Mouse (Mus musculus) adrenal gland, adult 18-20 months (tissue): ENCODE results near the gene Dcakd. TPM values are rescaled to one million over a fixed set of nuclear protein-coding genes. Genes with fewer than 3 reads are reported as not detected.

Source experiments
- DNase-seq, 2 experiments: peaks; one replicate each; pipeline ENCODE4 v3.0.0; 2021 to 2022; ENCODE audit warnings: low spot score in 2 of 2
- long read RNA-seq, 2 experiments: library from polyadenylated mRNA; stranded (forward); transcript quantifications; one replicate each; pipeline ENCODE4 v2.0.0; 2021
- total RNA-seq, 2 experiments: library from RNA; stranded (reverse); gene quantifications; 1 replicate in 1 of 2; 2 replicates in 1 of 2; pipeline ENCODE4 v1.2.3; 2021

Dcakd gene
- 10 to 100 TPM; 44.7 to 54.1 TPM for total RNA-seq
- long read RNA-seq, experiment 1, transcript Dcakd-201 (5 exons, 1,744 nt) = major isoform, 32 of 39 reads
- long read RNA-seq, experiment 1, partial matches to known transcripts = 3 of 39 reads
- long read RNA-seq, experiment 1, other reads (novel, unspliced or antisense) = 3 of 39 reads
- long read RNA-seq, experiment 2, transcript Dcakd-201 (5 exons, 1,744 nt) = major isoform, 39 of 59 reads
- long read RNA-seq, experiment 2, partial matches to known transcripts = 5 of 59 reads
- long read RNA-seq, experiment 2, other reads (novel, unspliced or antisense) = 12 of 59 reads

GRCm38 (mm10) chr11:103028176-103028891 is at the start of gene Dcakd, which contains the start of gene Nmt1:
Gene Dcakd, minus strand, starts transcription at chr11:103028333.
Gene Nmt1, plus strand, starts transcription at chr11:103028190.
- DNase-seq = peak; percentile 81 to 84

- no peak for DNase-seq
These were observed 48.4 kb upstream of the Dcakd start for GRCm38 (mm10) chr11:103076581-103076980.

- DNase-seq = no peak
These were observed 47.9 kb upstream of the Dcakd start for GRCm38 (mm10) chr11:103076010-103076409.

DNA sequence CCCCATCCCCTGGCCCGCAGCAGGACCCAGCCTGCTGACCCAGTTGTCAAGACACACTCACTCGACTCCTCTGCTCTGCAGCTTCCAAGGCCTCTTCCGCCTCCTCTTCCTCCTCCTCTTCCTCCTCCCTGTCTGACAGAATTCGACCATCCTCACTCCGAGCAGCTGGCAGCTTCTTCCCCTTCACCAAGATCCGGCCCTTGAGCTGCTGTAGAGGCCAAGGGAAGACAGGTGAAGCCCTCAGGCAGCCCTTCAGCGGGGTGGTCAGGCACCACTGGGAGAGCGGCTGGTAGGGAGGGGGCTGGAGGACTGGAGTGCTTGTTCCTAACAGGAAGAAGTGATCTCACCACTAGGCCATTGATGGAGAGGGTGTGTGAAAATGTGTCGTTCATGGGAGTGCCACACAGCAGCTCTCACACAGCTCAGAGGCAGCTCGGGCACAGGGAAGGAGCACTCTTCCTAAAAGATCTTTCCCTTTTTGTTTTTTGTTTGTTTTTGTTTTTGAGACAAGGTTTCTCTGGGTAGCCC is 46.7 kb upstream of the Dcakd start:
- DNase-seq = no peak

DNA sequence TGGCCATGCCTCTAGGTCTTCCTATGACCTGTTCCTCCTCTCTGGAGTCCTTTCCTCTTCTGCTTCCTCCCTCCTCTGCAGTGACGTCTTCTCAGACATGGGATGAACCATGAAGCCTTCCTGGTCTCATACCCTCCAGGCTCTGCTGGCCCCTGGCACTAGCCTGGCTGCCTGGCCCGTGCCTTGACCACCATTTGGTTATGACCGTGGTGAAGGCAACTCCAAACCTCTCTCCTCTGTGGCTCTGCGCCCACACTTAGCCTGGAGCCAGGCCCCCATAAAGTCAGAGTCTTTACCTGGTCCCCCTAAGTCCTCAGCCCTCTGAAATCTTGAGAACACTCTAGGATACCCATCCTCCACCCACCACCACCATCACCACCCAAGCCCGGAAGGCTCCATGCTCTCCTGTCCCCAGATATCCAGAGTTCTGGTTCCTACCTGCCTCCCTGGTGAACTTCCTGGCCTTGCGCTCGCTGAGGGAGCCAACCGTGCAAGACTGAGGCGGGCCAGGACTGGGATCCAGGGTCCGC is 46.1 kb upstream of the Dcakd start:
- no peak for DNase-seq

- no peak for DNase-seq
These were observed 45.5 kb upstream of the Dcakd start for GRCm38 (mm10) chr11:103073671-103074070.

- DNase-seq = peak in 1 of 2 experiments; percentile 16
These were observed 42.3 kb upstream of the Dcakd start for GRCm38 (mm10) chr11:103070322-103070880.

- DNase-seq = peak in 1 of 2 experiments; percentile 16
These were observed 41.6 kb upstream of the Dcakd start for GRCm38 (mm10) chr11:103069731-103070130.

GRCm38 (mm10) chr11:103068884-103069283 is 40.8 kb upstream of the Dcakd start:
- DNase-seq = no peak

GRCm38 (mm10) chr11:103068272-103068671 is 40.1 kb upstream of the Dcakd start:
- no peak for DNase-seq

GRCm38 (mm10) chr11:103067457-103068001 is 39.4 kb upstream of the Dcakd start:
- DNase-seq = no peak

GRCm38 (mm10) chr11:103067051-103067361 is 38.9 kb upstream of the Dcakd start:
- DNase-seq = no peak

DNA sequence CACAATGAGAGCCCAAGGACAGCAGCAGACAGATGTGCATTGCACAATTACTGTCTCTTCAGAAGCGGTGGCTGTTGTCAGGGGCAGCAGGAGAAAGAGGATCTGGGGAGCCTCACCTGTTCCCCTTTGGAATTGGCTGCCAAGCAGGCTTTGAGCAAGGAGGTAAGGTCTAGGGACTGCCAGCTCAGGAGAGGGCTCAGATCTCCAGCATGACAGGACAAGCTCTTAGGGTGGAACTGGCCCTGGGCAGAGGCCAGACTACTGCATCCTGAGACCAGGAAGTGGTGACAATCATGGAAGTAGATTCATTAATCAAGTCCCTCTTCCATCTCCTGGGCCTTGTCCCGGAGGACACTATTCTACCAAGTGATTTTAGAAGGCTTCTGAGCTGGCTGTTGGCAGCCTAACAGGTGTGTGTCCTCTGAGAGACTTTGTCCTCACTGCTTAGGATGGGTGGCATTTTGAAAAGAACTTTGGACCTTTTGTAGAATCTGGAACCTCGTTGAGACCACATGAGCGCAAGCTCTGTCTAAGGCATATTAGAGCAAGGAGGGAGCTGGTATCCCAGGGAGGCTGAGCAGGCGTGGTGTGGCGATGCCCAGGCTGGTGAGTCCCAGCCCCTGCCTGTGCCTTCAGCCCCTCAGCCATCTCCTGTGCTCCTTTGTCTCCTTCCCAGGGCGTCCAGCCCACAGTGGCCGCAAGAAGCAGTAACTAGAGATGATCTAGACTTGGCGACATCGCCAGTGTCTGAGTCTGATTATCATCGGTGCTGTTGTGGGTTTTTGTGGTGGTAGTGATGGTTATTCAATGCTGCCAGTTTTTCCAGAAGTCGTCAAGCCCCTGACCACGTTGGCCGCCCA is 38.3 kb upstream of the Dcakd start:
- no peak for DNase-seq

DNA sequence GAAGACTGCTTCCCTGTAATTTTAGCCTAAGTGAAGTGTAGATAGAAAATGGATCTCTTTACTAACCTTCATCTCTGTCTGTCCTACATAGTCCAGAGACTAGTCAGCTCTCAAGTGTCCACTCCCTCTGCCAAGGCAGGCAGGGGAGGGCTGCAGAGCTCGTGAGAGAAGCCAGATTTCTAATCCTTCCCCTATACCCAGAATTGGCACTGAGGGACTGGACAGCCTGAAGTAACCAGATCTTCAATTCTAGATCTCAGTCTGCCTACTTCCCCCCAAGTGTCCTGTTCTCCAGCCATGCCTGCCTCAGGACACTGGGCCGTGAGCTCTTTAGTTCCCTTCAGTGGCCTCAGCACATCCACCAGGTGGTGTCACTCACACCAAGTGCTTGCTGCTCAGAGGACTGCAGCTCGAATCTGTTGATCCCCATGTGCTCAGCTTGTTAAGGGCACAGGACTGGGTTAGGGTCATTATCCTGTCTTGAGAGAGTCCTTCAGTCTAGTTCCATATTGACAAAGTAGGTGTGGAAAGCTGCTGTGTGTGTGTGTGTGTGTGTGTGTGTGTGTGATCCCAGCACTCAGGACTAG is 30.5 kb upstream of the Dcakd start:
- no peak for DNase-seq

DNA sequence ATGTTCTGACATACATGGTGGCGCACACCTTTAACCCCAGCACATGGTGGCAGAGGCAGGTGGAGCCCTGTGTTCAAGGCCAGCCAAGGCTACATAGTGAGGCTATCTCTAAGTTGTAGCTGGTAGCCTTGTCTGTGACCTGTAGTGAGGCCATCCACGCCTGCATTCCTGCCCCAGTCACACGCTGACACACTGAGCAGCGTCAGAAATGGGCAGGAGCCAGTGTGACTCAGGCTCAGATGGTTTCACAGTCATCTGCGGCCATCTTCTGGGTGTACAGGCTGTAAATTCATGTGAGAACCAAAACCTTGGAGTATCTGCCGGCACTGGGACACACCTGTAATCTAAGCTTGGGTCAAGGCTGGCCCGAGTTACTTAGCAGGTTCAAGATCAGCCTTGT is 28.5 kb upstream of the Dcakd start:
- DNase-seq = no peak

GRCm38 (mm10) chr11:103054798-103055197 is 26.7 kb upstream of the Dcakd start:
- DNase-seq = peak; percentile 69 to 73

GRCm38 (mm10) chr11:103053191-103054076 is 25.3 kb upstream of the Dcakd start:
- DNase-seq = no peak

- no peak for DNase-seq
These were observed 23.9 kb upstream of the Dcakd start for GRCm38 (mm10) chr11:103052078-103052477.

DNA sequence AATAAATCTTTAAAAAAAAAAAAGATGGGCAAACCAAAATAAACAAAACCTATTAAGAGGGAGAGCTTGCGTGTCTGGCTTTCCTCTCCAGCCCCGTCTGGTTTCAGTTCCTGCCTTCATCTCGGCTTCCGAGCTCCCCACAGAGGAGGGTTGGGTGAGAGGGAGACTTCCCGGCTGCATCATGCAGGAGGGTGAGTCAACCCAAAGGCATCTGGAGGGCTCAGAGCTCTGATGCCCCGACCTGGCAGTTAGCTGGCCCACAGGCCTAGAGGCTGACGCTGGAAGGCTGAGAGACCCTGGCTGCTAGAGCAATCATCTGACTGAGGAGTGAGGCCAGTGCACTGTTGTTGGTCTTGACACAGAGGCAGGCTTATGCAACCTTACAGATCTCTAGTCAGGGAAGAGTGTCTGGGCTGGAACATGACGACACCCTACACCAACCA is 23.1 kb upstream of the Dcakd start:
- DNase-seq = peak; percentile 54
